8 mouse cellular contexts compared by ENCODE assay signal in genomic region chr2:45108521-45109091, GRCm38 (mm10). TPM values are rescaled to one million over a fixed set of nuclear protein-coding genes. Genes with fewer than 3 reads are reported as not detected.
A peak's percentile ranks its signal among the peaks of the same experiment; 100 is the strongest.
DNase-seq lines count a peak whose midpoint lies in the region; ATAC-seq and TF ChIP-seq lines count a peak whose summit lies in the region.

No protein-coding gene starts in this region.

- TF ChIP-seq CTCF in spleen, adult 2 months (IDR thresholded peaks at IDR 0.05; ENCODE audit: extremely low read depth, insufficient read depth, insufficient read length, insufficient replicate concordance) = no peak

- peak; percentile 41; the same call in 1 of the 2 replicates for ATAC-seq in kidney, embryonic 14.5 days (ENCODE audit: low FRiP score, low TSS enrichment)

- peak; percentile 60 to 66 for DNase-seq in left cerebral cortex, postnatal 25 days (ENCODE audit: low spot score in 2 of 2)
- DNase-seq in left cerebral cortex, adult 18-20 months (ENCODE audit: low spot score in 2 of 2) = no peak
- peak; percentile 57 for DNase-seq in brain, adult 2 months (ENCODE audit: low read depth, low spot score)
- DNase-seq in gastrocnemius, postnatal 25 days = peak; percentile 36
- DNase-seq in lung, postnatal 36 days = peak; percentile 60
- peak in 1 of 2 experiments; percentile 42 for DNase-seq in spleen, adult 2 months (ENCODE audit: low read depth in 1 of 2, low spot score in 2 of 2)
- no peak for DNase-seq in urinary bladder, postnatal 25 days (ENCODE audit: low spot score)

- H3K27ac ChIP-seq in kidney, embryonic 14.5 days (ENCODE audit: low read depth, low read length) = peak overlapping the region; percentile 90
- peak overlapping the region; percentile 94 for H3K27ac ChIP-seq in spleen, adult 2 months (ENCODE audit: insufficient read depth, low read length)

- H3K27me3 ChIP-seq in kidney, embryonic 14.5 days (ENCODE audit: control insufficient read depth, insufficient read depth, low read length) = no peaks in the 10 kb centered on the region; the same call in 1 of the 2 replicates
- H3K27me3 ChIP-seq in spleen, adult 2 months (ENCODE audit: control insufficient read depth, insufficient read depth, low read length) = no peaks in the 10 kb centered on the region

- H3K4me1 ChIP-seq in kidney, embryonic 14.5 days (ENCODE audit: control insufficient read depth, insufficient read depth, low read length) = 0 out of 2 replicates have a peak, but pooled peaks cover 2% of the 10 kb centered on the region
- H3K4me1 ChIP-seq in spleen, adult 2 months (ENCODE audit: control insufficient read depth, insufficient read depth, insufficient read length) = peaks cover 4% of the 10 kb centered on the region; the same call in 1 of the 2 replicates

- no peaks in the 10 kb centered on the region for H3K36me3 ChIP-seq in kidney, embryonic 14.5 days (ENCODE audit: control insufficient read depth, insufficient read depth, low read length)
- H3K36me3 ChIP-seq in spleen, adult 2 months (ENCODE audit: control insufficient read depth, insufficient read depth, low read length) = peaks cover 3% of the 10 kb centered on the region; the same call in 1 of the 2 replicates

- no peak for TF ChIP-seq POLR2A in spleen, adult 2 months (IDR thresholded peaks at IDR 0.05; ENCODE audit: low read depth, low read length)

- peak overlapping the region; percentile 68 for H3K4me2 ChIP-seq in kidney, embryonic 14.5 days (replicated peaks; ENCODE audit: low read depth, low read length)

- peak overlapping the region; percentile 98 for H3K9ac ChIP-seq in kidney, embryonic 14.5 days (ENCODE audit: low read depth, low read length)

- H3K4me3 ChIP-seq in kidney, embryonic 14.5 days (ENCODE audit: low read length) = peak overlapping the region; percentile 83
- peak overlapping the region; percentile 89 for H3K4me3 ChIP-seq in spleen, adult 2 months (ENCODE audit: extremely low read depth, insufficient read depth, insufficient read length)

- intact Hi-C loops in left cerebral cortex, postnatal 25 days (cut with DNase I) = loop anchor here (2.0 to 10.0 kb wide), 5 partner anchors 86 to 1184 kb away; no protein-coding TSS in a partner anchor

- under 1% methylated on average over 23 of the region's 25 CpGs for WGBS in kidney, embryonic 14.5 days
- WGBS in spleen, adult 2 months = 3% methylated on average over 25 of the region's 25 CpGs

- H3K9me3 ChIP-seq in kidney, embryonic 14.5 days (ENCODE audit: control insufficient read depth, low read length) = no peaks in the 10 kb centered on the region

RNA-seq across cellular contexts. Expression of gene Zeb2, which starts 8.6 kb away (rescaled TPM):
- 100 to 1,000 TPM; 184 TPM for total RNA-seq in left cerebral cortex, postnatal 25 days (2021)
- total RNA-seq in left cerebral cortex, adult 18-20 months (2021) = 100 to 1,000 TPM; 141 to 180 TPM
- total RNA-seq in gastrocnemius, postnatal 25 days (2021) = 10 to 100 TPM; 39.6 to 47.4 TPM
- 41.2 and 52.2 TPM in 2 replicates for polyA plus RNA-seq in kidney, embryonic 14.5 days (2014; fragmentation: Nextera tagmentation; extraction: Ambion mirVana)
- polyA plus RNA-seq in spleen, adult 2 months (2012; rRNA removed) = 18.4 and 19.0 TPM in 2 replicates

Comparison
In these comparisons a context has a peak if more than half of its experiments do, and no peak if none do; other contexts are left out.
1. DNase-seq: peak in left cerebral cortex, postnatal 25 days (2 of 2), brain, adult 2 months (single experiment), gastrocnemius, postnatal 25 days (single experiment) and lung, postnatal 36 days (single experiment); none in left cerebral cortex, adult 18-20 months (0 of 2) and urinary bladder, postnatal 25 days (single experiment).